Mouse (Mus musculus) fibroblast of lung, adult 2 months (primary cell): ENCODE measurements at regions not wholly inside any gene's neighbourhood (a gene's known extent, or its start where the extent isn't known, plus 50 kb on each side); places are given as distances from the start of the nearest gene placed in this dataset.
A peak's percentile ranks its signal among the peaks of the same experiment; 100 is the strongest.
"Not testable (repeated sequence)": the region's sequence is repeated elsewhere in the genome, so short reads cannot be mapped to it uniquely, and the experiment has no call there.

ENCODE experiments used
- DNase-seq: peaks from one replicate; pipeline ENCODE4 v3.0.0-alpha.2; 2011; ENCODE audit warnings: low read depth

DNA sequence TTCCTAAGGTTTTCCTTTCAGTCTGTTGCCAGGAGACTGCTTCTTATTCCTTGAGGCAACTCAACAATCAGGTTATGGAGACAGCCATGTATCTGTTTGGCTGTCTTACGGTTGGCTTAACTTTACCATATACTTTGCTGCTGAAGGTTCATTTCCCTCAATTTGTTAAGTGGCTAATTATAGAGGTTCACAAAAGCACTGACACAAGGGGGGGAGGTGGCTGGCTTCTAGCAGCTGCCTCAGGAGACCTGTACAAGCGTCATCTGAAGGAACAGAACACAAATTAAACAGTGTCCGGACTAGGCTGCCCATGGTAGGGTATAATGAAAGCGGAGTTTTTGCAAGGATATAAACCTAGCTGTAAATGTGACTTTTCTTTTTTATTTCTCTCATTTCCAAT lies 305.0 kb upstream of the Rnf219 start:
- DNase-seq, result no peak

DNA sequence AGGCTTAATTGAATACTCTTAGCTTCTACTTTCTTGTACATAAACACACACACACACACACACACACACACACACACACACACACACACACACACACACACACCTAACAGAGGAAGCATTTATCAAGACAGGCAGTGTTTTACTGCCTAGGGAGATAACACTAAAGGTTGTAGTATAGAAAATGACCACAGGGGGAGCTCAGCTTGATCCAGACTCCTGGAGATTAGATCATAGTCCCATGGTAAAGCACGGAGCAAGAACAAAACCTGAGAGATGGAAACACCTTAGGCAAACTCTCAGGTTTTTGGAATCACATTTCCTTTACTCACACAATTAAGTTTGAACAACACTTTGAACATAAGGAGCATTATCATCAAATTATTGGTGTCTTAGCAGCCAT lies 302.5 kb upstream of the Rnf219 start:
- no peak for DNase-seq

DNA sequence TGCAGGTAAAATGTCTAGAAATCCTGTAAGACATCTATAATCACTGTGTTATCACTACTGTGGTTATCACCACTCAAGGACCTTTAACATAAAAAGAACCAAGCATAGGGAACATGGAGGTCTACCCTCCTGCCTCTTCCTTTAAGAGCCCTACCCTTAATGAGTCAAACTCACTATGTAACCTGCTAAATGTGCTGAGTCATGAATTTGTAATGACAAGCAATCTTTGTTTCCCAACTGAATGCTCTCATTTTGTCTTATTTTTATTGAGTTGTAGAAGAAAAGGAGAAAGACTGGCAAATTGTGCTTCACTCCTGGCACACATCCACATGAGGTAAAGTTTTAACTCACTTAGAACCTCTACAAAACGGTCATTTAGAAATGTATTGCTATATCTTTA lies 301.8 kb upstream of the Rnf219 start:
- DNase-seq, result no peak

DNA sequence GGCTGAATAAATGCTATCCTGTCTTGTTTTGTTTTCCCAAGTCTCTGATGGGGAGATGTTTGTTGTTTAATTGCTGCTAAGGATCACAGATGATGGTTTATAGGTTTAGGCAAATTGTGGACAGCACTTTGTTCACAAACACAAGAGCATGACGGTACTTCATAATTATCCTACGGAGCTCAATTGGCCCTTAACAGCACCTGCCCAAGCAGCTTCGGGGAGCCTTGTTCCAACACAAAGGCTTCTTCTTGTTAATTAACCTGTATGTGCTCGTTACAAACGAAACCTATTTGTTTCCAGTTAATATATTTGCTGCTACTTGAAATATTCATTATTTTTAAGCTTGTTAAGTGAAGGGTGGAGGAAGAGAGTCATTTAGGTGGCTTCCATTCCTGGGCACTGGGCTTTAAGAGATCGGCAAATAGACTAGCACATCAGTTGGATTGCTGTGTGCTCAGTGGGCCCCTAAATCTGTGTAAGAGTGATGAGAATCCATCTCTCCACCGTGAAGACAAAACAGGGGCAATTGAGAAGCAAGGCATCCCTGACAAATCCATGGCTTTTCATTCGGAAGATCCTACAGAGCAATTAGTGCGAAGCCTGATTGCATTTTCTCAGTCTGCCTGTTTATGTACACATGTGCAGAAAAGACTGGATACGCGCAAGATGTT lies 299.6 kb upstream of the Rnf219 start:
- DNase-seq, result no peak

DNA sequence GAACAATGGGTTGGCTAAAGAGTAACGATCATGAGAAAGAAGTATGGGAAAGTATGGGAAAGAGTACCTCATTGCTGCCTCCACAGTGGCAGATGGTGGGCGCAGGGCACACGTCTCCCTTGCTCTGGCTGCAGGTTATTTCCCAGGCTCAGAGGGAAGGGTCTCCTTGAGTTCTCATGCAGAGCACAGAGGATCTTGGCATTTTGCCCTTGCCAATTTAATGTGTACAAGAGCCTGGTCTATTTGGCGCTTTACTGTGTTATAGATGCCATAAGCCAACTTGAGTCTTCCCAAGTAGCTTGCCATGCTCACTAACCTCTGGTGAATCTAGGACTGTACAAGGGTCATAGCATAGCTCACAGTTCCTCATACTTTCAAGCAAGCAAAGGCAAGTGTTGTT lies 296.7 kb upstream of the Rnf219 start:
- no peak for DNase-seq

DNA sequence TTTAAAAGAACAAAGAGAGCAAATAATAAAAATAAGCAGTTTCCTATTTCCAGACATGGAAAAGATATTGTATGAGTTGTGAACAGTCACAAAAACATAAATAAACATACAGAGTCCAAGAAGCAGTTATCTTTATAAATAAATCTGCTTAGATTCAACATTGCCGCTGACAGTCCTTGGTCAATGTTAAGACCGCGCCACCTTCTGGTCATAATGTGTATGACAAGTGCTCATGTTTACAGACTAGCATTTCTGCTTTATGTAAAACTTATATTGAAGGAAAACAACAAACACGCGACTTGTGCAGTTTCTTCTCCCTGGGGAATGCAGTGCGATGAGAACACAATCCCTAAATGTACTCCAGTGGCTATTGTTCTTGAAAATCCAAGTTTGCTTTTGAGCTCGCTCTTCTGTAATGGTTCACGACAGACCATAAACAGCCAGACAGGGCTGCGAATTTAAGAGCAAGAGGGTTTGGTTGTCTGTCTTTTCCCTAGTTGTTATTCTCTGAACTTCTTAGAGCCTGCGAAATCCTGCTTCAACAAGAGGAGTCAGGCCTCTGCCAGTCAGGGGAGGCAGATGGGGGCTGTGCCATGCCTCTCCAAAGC lies 291.6 kb upstream of the Rnf219 start:
- DNase-seq, result peak; percentile 22

DNA sequence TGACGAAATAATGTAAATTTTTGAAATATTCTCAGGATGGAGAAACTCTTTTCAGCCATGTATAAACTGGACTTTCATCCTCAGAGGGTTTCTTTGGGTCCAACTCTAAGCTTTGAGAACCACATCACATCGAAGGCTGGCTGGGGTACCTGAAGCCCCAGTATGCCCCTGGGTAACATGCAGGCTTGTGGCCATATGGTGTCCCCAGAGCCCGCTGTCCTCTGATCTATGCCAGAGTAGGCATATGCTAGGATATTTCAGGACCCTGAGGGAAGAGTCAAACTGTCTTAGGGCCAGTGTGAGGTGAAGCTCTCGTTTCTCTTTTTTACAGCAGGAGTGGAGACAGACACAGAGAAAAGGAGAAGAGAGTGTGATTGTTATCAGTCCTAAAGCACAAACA lies 289.6 kb upstream of the Rnf219 start:
- no peak for DNase-seq

DNA sequence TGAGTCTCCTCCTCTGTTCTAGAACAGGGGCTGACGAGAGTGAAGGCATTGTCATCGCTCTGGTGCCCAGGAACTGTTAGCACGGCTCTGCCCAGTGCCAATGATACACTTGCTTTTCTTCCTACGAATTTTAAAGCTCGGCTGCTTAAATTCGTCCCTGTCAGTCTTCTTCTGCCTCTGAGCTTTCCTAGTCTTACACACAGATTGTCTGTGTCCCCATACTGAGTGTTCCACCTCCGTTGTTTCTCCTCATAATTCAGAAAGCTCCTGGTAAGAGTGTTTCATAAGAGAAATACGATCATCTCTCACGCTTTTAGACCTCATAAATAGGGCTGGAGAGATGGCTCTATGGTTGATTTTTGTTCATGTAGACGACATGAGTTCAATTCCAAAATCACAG lies 282.9 kb upstream of the Rnf219 start:
- DNase-seq, result no peak

DNA sequence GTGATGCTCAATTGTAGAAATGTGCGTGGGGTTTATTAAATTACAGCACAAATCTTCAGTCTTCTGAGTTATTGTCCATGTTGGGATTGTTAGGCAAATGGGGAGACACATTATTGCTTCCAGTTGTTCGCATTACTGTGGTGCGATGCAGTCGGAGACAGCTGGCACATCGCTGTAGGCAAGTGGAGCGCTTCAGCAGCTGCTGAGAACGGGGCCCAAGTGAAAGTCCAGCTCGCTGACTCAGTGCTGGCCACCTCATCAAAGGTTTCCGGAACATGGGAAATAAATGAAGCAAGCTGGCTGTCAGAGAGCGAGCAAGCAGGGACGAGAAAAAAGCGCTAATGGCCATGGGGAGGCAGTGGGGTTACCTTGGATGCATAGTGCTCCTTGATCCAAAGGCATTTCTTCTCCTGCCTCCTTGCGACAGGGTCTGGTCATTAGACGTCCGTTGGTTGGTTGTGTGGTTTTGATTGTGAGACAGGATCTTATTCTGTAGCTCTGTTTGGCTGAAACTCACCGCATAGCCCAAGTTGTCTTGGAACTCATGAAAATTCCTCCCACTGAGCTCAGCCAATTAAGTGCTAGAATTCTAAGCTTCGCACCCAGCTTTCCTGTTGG lies 274.0 kb upstream of the Rnf219 start:
- DNase-seq, result no peak

DNA sequence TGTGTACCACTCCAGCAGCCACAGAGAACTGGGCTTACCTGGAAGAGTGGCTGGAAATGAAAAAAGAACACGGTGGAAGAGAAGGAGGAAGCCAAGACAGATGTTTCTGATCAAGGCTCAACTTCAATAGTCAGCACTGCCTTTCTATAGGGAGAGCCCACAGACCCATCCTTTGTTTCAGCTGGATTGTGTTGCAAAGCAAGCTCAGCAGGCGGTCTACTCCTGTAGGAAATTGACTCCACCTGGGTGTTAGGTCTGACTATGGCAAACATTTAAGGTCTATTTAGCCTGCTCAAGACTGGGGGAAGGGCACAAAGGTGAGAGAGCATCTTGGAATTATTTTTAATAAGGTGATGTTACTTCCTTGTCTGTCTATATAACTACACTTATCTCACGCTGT lies 266.9 kb upstream of the Rnf219 start:
- no peak for DNase-seq

DNA sequence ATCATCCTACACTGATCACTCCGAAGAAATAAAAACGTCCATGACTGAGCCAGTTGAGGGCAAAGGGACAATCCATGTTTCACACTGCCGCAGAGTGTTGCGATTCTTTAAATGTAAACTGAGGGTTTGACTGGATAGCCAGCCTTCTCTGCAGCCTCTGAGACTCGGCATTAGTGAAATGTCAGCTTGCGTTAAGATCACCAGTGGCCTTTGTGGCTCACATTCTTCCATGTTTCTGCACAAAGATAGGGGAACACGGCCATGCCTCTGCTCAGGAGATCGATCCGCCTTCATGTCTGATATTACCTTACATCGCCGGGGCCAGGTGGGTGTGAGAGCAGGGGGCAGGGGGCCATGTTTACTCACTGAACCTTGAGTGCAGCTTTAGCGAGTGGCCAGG lies 262.6 kb upstream of the Rnf219 start:
- no peak for DNase-seq

DNA sequence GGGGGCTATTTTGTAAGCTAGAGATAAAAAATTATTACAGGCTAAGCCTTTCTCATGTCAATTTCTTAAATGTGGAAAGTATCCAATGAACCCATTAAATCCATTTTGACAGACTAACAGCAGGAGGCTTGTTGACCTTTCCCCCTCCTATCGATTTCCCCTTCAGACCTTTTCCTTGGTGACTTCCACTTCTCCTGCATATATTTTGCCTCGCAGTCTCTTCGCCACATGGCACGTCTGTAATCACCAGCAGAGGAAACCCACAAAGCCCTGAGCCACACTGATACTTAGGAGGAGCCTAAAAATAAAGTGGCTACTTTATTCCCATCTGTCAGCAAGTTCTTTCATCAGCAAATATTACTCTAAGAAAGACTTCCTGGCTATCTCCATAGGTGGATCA lies 247.5 kb upstream of the Rnf219 start:
- DNase-seq, result no peak

DNA sequence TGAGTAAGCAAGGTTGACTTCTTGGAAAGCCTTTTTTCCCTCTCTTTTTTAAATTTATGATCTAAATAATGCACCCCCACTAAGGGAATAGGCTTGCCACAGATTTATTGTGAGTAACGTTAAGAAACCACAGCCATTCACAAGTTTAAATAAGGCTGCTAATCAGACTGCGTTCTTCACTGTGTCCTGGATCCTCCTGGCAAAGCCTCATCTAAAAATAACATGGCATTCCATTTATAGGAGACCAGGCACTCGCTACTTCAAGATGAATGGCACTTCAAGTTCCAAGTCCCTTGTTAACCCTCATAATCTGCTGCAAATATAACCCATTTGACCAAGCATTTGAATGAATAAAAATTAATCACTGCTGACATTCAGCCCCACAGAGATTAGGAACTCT lies 211.8 kb upstream of the Rnf219 start:
- DNase-seq, result no peak

DNA sequence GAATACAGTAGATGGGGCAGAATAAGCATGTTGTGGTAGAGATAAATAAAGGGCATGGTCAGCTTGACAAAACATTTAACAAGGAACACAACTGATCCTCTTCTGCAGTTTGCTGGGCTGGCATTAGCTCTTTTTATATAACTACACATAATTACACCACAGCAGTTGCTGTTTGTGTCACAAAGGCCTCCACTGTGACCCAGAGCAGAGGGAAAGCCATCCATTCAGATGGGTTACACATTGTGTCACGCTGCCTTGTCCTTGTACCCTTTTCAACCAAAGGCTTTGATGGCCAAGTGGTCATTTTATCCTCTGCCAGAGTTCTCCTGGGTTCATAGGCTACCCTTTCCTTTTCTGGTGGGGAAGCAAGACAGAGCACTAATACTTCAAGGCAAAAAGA lies 209.6 kb upstream of the Rnf219 start:
- no peak for DNase-seq

DNA sequence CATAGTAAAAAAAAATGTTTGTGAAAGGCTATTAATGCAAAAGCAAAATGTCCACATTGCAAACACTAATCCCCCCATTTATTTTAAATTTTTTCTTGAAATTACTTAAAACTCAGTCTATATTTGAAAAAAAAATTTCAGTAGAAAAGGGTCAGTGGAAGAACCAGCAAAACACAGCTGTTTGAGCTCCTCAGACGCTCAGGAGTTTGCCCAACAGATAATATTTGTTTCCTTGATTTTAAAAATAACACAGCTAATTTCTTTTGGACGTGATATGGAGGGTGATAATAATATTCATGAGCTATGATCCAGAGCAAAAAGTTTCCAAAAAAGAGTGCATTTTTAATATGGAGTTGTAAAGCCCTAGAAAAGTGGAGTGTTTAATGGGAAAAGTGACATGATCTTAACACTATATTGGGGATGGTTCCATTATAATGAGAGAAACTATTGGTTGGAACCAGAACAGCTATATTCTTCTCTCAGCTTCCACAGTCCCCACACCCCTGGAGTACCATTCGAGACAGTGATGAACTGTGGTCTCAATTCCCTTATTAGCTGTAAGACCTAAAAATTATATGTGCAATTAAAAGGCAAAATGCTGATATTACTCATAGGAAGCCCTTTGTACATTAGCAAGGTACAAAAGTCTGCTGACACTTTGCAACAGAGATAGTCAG lies 209.0 kb upstream of the Rnf219 start:
- no peak for DNase-seq

DNA sequence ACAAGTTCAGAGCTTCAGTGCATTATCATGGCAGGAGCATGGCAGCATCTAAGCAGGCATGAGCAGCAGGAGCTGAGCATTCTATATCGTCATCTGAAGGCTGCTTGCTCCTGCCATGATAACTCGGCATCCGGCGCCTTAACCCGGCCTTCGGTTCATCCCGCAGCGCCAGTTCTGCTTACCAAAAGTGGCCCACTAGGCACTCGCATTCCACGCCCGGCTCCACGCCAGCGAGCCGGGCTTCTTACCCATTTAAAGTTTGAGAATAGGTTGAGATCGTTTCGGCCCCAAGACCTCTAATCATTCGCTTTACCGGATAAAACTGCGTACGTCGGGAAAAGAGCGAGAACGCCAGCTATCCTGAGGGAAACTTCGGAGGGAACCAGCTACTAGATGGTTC lies 193.2 kb upstream of the Rnf219 start:
- DNase-seq, result not testable (repeated sequence)

DNA sequence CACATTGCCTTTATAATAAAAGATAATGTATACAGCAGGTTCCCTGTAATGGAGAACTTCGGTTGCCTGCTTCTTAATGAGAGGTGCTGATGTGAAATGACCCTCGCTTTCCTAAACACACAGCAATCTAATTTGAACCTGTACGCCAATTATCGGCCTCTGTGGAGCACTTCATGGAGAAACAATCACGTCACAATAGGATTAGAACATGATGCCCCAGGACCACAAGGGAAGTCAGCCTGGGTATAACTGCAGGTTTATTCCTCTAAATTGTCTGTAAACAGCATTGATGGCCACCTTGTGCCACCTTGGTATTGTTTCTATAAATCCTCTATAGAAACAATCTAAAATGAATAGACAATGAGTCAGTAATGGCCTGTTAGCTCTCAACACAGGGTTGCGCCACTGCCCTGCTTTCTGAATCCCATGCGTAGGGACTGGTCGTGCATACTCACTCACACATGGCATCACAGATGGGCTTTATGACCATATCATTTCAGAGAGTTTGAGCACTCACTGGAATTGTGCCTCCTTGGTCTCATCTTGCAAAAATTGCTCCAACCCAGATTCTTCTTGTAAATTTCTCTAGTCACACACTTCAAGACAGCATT lies 179.9 kb upstream of the Rnf219 start:
- no peak for DNase-seq

DNA sequence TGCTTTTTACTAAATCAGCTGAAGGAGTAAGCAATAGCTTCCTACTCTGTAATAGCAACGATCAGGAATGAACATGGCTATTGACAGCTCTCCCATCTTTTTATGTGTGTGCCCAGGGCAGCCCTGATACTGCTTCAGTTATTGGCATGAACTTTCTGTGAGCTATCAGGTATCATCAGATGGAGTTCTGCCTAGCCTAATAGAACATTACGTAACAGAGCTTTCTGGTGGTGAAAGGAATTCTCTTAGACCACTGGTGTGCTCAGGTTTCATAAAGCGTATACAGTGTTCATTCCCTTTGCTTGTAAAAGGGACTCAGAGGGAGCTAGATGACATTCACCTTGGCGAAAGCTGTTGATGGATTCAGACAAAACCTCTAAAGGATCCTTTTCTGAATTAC lies 176.5 kb upstream of the Rnf219 start:
- DNase-seq, result no peak

DNA sequence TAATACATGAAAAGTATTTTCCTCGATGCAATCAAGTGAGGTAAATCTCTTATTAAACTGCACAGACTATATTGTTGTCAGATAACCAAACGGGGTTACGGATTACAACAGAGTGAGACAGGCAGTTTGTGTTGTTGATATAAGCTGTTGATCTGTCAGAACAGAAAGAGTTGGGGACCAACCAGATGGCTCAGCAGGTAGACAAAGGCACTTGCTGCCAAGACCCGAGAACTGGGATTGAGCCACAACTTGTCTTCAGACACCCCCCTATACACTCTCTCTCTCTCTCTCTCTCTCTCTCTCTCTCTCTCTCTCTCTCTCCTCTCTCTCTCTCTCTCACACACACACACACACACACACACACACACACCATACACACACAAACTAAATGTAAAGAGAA lies 172.7 kb upstream of the Rnf219 start:
- DNase-seq, result no peak

DNA sequence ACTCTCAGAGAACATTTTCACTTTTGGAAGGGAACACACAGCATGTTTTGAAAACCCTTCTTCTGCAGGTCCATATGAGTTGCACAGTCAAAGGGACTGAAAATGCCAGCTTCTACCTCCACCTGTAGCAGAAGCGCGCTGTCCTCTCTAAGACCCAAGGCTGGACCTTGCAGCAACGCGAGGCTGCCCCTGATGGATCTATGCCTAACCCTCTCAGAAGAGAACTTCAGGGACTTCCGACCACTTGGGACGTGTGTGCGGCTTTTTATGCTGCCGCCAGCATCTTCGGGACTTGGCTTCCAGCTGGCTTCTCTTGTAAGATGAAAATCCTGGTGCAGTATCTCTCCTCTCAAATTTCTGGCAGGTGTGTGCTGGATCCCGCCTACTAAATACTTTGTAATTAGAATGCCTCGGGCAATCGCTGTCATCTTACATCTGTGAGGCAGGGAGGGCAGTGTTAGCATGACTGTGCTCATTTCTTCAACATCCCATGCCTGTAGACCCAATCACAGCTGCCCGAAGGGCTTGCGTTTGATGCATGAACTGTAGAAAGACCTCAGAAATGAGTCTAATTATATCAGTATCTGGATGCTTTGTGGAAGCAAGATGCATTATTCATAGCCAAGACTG lies 171.8 kb upstream of the Rnf219 start:
- DNase-seq, result no peak

DNA sequence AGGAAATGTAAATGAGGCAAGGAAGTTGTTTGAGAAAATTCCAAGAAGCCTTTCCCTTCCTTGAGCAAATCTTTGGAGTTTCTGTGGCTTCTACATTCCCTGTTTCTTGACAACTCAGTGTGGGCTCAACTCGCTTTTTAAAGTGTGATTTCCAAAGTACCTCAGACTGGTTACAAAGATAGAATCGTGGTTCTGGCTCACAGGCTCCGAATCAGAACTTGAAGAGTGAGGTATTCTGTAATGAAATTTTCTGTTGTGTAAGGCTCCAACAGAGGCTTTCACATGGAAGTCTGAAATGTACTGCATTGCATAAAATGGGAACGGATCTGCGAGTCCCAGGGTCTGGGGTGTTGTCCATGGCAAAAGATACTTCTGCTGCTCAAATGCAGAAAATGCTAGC lies 170.2 kb upstream of the Rnf219 start:
- DNase-seq, result no peak

DNA sequence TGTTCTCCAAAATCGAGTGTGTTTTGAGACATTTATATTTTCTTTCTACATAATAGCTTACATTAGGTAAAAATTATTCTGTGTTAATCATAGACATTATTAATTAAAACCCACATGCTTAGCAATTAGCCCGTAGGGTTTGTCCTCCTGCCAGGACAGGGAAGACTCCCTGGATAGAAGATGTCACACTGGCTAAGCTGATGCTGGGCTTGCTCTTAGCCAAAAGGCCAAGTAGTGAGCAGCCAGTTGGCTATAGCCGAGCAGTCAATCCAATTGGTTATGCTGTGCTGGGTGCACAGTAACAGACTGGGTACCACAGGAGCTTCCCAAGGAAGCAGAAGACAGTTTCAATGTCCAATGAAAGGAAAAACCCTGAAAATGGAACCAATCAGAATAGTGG lies 166.0 kb upstream of the Rnf219 start:
- DNase-seq, result no peak
